Mouse (Mus musculus) gastrocnemius, postnatal 25 days (tissue): Measurements from ENCODE around the gene Sugct. TPM values are rescaled to one million over a fixed set of nuclear protein-coding genes. Genes with fewer than 3 reads are reported as not detected.
"Not testable (repeated sequence)": the region's sequence is repeated elsewhere in the genome, so short reads cannot be mapped to it uniquely, and the experiment has no call there.

Source experiments
- DNase-seq: peaks from one replicate; pipeline ENCODE4 v3.0.0; 2022
- total RNA-seq, 2 experiments: library from RNA; stranded (reverse); gene quantifications; 1 replicate in 1 of 2; 2 replicates in 1 of 2; pipeline ENCODE4 v1.2.3; 2021

The Sugct gene
- total RNA-seq, 2 experiments from 2014 or later = 0.82 to 0.86 TPM

DNA sequence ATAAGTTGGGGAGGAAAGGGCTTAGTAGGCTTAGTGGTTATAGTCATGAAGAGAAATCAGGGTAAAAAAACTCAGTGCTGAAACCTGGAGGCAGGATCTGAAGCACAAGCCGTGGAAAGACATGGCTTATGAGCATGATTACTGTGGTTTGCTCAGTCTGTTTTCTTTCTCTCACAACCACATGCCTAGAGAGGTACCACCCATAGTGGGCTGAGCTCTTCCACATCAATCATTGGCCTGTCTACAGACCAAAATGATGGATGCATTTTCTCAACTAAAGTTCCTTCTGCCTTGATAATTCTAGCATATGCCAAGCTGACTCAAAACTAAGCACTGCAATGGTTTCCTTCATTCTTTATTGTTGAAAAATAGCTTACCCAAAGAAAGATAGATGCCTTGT lies 817.3 kb downstream of the Sugct start:
- no peak for DNase-seq

DNA sequence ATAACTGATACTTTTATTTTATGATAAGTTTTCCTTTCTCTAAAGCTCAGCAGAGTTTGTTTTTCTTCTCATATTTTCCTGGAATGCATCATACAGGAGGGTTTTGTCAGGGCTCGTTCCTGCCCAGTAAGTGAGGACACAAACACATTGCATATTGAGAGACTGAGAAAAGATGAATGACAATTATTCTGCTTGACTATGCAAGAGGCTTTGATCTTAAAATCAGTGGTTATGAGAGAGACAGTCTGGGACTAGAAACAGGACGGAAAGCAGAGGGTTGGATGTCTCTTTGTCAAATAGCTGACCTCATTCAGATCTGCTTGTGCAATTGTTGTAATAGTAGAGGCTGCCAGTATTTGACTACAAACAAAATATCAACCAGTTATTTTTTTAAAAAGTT lies 835.4 kb downstream of the Sugct start:
- DNase-seq = no peak

GRCm38 (mm10) chr13:16847236-16847635 lies 848.1 kb downstream of the Sugct start:
- DNase-seq = no peak

DNA sequence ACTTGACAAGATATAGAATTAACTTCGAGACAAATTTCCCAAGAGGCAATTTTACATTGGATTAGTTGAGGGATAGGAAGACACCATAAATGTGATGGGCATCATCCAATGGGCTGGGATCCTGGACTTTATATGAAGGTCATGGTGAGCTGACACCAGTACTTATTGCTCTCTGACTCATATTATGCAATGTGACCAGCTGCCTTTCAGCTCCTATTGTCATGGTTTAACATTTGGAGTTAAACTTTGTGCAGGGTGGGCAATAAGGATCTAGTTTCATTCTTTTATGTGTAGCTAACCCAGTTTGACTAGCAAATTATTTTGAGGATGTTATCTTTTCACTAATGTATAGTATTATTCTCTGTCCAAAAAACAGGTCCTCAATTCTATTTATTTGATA lies 854.4 kb downstream of the Sugct start:
- DNase-seq = no peak

DNA sequence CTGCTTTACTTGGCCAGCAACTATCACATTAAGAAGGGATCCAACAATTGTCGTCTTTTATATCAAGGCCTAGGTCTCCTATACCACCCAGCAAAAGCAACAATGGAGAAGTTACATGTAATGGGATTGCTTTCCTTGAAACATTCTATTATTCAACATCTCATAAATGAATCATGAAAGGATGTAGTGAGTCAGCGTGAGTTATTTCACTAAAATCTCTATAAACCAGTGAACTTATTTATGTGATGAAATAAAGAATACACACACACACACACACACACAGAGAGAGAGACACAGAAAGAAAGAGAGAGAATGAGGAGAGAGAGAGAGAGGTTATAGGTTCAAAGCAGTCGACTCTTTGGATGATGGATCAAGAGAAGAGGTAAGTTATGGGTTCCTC lies 856.9 kb downstream of the Sugct start:
- DNase-seq = no peak

GRCm38 (mm10) chr13:16835111-16835510 lies 860.2 kb downstream of the Sugct start:
- no peak for DNase-seq

DNA sequence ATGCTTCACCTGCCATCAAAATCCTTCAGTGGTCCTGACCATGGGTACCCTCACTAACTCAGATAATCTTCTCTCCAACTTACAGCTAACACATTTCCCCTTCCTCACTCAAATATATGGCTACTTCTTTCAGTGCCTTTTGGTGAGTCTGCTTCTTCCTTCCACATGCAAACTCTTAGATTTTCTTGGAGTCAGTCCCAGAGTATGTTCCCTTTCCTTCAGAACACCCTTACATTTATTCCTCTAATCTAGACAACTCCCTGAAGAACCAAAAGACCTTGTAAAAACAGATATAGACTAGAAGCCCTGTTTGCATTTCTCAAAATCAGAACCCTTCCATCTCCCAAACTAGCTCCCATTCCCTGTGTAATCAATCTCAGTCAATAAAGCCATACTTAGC lies 862.3 kb downstream of the Sugct start:
- no peak for DNase-seq

DNA sequence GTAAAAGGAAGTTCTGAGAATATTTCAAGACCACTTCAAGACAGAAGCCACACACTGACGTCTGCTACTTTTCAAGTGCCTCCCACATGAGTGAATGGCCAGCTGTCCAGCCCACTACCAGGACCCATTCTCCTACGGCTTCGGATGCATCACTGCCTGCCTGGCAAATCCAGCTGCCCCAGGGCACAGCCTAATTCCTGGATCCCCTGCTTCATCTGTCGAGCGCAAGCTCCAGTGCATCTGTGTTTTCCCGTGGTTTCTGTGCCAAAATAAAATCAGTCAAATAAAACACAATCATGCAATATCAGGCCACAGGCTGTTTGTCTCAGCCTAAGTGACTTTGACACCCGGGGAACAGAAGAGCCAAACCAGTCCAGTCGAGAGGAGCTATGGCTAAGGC lies 863.5 kb downstream of the Sugct start:
- no peak for DNase-seq

GRCm38 (mm10) chr13:16830291-16830690 lies 865.1 kb downstream of the Sugct start:
- not testable (repeated sequence) for DNase-seq

- DNase-seq = no peak
Measured at GRCm38 (mm10) chr13:16829589-16829988, 865.8 kb downstream of the Sugct start.

DNA sequence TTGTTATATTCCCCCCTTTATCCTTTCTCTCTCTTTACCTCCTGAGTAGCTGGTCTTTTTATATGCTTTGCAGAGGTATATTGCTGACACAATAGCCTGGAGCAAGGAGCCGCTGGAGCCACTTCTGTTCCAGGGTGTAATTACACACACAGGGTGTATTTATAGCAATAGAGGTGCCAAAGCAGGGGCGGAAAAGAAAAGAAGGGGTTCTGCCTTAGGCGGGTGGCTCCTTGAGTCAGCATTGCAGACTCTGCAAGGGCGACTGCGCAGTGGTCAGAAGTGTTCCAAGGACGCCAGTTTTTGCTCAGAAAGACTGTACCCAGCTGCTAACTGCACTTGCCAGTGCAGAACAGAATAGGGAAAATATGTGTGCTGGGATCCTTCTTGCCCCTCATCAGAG lies 869.7 kb downstream of the Sugct start:
- no peak for DNase-seq

DNA sequence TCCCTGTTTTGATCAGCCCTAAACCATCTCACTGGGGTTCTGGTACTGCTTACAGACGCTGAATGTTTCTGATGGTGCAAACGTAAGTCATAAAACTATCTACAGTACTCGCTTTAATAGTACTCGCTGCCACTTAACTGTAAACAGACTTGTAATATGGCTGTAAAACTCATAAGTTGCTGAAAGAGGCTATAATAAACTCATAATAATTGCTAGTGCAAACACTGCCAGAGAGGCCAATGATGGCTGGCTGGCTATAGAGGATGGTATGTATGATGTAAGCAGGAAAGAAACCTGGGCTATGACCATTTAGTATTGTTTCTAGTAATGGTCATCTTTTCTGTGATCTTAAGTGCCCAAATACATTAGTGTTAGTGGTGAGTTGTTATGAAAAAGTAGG lies 873.6 kb downstream of the Sugct start:
- DNase-seq = no peak

- DNase-seq = no peak
Measured at GRCm38 (mm10) chr13:16817471-16817870, 877.9 kb downstream of the Sugct start.

GRCm38 (mm10) chr13:16816747-16817146 lies 878.6 kb downstream of the Sugct start:
- DNase-seq = no peak

DNA sequence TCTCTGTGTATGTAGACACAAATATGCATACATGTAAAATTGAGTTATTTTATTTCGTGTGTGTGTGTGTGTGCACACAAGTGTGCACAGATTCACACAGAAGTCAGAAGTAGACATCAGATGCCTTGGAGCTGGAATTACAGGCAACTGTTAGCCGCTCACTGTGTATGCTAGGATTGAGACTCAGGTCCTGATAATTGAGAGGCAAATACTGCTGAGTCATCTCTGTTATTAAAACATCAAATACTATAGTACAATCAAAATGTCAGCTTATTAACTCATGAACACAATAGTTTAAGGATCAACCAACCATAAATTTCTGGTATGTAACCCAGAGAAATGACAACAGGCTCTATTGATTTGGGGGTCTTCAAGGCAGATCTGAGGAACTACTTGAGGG lies 883.1 kb downstream of the Sugct start:
- DNase-seq = no peak

Other genes starting within 250 kb of the Sugct start
- gene Mplkip, start 361 bp downstream of the Sugct start, total RNA-seq = 1 to 10 TPM; 6.2 to 7.3 TPM
- gene Cdk13, start 109.5 kb upstream of the Sugct start, total RNA-seq = 10 to 100 TPM; 17.1 to 19.6 TPM
- gene Rala, start 248.7 kb upstream of the Sugct start, total RNA-seq = 10 to 100 TPM; 19.3 to 25.6 TPM